Mouse (Mus musculus) bone marrow macrophage, adult 2 months (primary cell): Measurements from ENCODE around the gene Ptges2. TPM values are rescaled to one million over a fixed set of nuclear protein-coding genes. Genes with fewer than 3 reads are reported as not detected.
A peak's percentile ranks its signal among the peaks of the same experiment; 100 is the strongest.

Source experiments
- H3K27ac ChIP-seq: 2 replicates; pipeline ENCODE4 v1.5.1; 2012; ENCODE audit warnings: low read depth, low read length; ENCODE audit not compliant: insufficient read depth
- H3K4me1 ChIP-seq: 2 replicates; pipeline ENCODE4 v1.6.1; 2012; ENCODE audit warnings: low read length; ENCODE audit not compliant: control insufficient read depth, insufficient read depth
- H3K4me3 ChIP-seq: 2 replicates; pipeline ENCODE4 v1.5.1; 2012; ENCODE audit warnings: mild to moderate bottlenecking, low read length, moderate library complexity; ENCODE audit not compliant: insufficient read depth
- CTCF ChIP-seq: IDR thresholded peaks from 2 replicates; pipeline ENCODE4 v1.5.1; 2012; ENCODE audit warnings: low read depth, mild to moderate bottlenecking, low read length, moderate library complexity
- POLR2A ChIP-seq: IDR thresholded peaks from 2 replicates; pipeline ENCODE4 v1.6.1; 2012; ENCODE audit warnings: mild to moderate bottlenecking, low read depth, low read length, borderline replicate concordance
- polyA plus RNA-seq: library from polyadenylated mRNA; stranded (reverse); fragments of >200 nt; gene quantifications from 2 replicates; pipeline ENCODE4 v1.2.4, GENCODE M21; 2012; ENCODE audit not compliant: missing spikeins, insufficient read depth, insufficient read length

The Ptges2 gene
- polyA plus RNA-seq, 1 experiment: 7.9 TPM

DNA sequence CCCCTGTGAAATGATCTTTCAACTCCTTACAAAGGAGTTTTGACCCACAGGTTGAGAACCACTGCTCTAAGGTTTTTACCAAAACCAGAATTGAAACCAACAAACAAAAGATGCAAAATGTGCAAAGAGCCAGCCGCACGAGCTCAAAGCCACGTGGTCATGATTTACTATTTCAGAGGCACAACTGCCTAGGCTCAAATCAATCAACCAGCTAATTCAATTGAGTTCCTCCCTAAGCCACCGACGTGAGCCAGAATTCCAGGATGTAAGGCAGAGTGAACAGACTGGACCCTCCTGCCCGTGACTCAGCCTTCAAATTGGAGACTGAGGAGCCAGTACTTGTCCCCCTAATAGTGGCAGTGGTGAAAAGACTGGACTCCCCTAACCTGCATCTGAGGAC, 43.5 kb downstream of the Ptges2 start:
- Histone ChIP-seq H3K4me3 (no peak overlapping the region), H3K4me1 (peaks cover 50% of the 10 kb centered on the region), H3K27ac (no peak overlapping the region)
- no peak for TF ChIP-seq POLR2A
- no peak for TF ChIP-seq CTCF

DNA sequence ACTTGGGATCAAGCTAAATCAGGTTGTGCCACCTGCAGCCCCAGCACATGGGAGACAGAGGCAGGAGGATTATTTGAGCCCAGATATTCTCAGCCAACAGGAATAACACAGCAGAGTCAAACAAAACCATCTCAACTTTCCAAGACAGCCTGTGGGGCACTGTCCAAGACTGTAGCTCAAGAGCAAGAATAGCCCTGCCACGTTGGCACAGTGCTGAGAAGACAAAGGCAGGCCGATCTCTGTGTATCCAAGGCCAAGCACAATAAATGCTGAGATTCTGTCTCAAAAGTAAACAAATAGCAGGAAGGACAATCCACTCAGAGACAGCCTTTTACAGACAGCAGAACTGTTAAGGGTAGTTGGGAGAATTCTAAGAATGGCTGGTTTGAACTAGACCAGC, 44.5 kb downstream of the Ptges2 start:
- H3K27ac ChIP-seq: no peak overlapping the region
- TF ChIP-seq POLR2A: no peak
- TF ChIP-seq CTCF: no peak

DNA sequence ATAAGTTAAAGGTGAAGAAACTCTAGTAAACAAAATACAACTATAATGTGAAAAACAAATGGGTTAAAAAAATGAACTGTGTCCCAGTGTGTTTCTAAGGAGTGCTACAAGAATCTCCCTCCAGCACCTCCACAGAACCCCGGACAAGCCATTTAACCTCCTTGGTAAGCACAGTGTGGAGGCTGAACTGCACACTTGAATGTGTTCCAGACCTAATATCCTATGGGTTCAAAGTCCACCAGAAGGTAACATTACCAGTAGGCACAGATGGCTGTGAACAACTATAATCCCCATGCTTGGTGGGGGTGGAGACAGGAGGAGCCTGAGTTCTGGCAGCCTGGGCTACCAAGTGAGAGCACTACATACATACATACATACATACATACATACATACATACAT, 44.9 kb downstream of the Ptges2 start:
- peaks cover 57% of the 10 kb centered on the region for H3K4me1 ChIP-seq
- H3K4me3 ChIP-seq: no peak overlapping the region
- TF ChIP-seq POLR2A: no peak
- TF ChIP-seq CTCF: no peak
- H3K27ac ChIP-seq: no peak overlapping the region

More for the DNA sequence above, 44.5 kb downstream of the Ptges2 start:
- H3K4me1 ChIP-seq: peaks cover 53% of the 10 kb centered on the region
- H3K4me3 ChIP-seq: no peak overlapping the region

DNA sequence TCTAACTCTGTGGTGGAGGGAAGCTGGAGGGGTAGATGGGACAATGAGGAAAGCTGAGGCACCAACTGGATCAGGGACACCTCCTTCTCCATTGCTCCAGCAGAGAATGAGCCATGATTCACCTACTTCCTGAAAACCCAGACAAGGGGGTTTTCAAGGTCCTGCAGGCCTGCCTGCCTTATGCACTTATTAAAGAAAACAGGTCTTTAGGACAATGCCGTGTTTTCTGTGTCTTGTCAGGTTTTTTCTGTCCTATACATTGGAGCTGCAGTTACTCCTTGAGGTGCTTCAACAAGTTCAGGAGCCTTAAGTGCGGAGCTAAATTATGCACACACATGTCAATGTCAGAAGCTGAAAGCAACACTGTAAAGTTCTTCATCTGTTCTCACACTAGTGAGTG, 45.9 kb downstream of the Ptges2 start:
- H3K4me1 ChIP-seq: peaks cover 60% of the 10 kb centered on the region
- TF ChIP-seq POLR2A (no peak), CTCF (no peak)
- H3K4me3 ChIP-seq: no peak overlapping the region
- H3K27ac ChIP-seq: no peak overlapping the region

DNA sequence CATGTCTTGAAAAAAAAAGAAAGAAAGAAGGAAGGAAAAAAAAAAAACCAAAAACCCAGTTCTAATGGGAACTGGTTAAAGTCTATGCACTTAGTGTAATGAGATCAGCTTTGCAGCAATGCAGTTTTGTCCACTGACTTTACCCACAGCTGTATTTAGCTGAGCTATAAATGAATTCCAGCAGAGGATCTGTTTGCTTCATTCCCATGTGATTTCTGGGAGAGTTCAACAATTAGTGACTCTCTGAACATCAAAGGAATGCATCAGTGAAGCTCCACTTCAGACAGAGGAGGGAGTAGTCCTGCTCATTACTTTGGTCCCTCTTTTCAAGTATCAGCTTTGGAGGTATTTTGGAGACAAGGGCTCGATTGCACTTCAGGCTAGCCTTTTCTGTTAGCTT, 49.8 kb downstream of the Ptges2 start:
- peaks cover 48% of the 10 kb centered on the region for H3K4me1 ChIP-seq

DNA sequence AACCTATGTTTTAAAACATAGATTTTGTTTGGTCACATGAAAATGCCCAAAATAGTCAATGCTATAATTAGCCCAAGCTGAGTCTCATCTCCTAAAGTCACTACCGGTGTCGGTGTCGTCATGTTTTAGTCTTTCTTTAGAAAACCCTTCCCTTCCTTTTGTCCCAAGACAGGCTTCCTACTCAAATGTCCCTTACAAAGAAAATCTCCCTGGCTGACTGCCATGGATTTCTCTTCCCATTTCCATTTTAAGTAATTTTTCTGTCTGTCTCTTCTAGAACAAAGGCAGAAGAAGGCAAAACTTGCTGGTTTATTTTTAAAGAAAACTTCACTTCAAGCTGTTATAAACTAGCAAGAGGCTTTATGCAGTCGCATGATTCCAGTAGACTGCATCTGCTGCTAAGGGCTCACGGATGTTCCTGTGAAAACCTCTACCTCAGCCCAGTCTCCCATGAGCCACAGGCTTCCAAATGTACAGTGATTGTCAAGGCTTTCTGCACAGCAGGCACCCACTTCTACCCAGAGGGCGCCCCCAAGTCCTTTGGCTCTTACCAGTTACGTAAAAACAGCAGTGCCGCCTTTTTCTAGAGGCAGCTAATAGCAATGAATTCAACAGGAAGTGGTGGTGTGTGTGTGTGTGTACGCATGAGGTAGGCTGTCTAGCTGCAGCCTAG, 51.7 kb downstream of the Ptges2 start:
- Histone ChIP-seq H3K4me3 (peak overlapping the region; percentile 59), H3K27ac (peak overlapping the region; percentile 99), H3K4me1 (peaks cover 34% of the 10 kb centered on the region)
- TF ChIP-seq CTCF (0 out of 2 replicates have a peak, but pooled peaks have one; percentile 21), POLR2A (no peak)

More for the DNA sequence above, 49.8 kb downstream of the Ptges2 start:
- TF ChIP-seq POLR2A (no peak), CTCF (no peak)
- Histone ChIP-seq H3K27ac (peak overlapping the region; percentile 33; the same call in 1 of the 2 replicates), H3K4me3 (no peak overlapping the region)

DNA sequence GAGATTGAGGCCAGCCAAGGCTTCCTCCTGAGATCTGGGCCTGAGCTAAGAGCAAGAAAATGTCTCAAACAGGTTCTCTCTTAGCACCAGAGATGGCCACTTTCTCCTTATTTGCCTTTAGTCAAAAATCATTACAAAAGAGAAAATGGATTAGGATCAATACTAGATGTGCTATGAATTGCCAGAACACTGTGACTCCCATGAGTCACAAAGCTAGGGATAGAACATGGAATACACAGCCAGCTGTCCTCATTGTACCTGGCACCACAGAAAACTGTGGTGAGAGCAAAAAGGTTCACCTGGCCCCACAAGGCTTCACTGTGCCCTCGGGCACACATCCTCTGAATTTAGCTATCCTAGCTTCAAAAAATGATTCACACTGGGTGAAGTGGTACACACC, 52.8 kb downstream of the Ptges2 start:
- TF ChIP-seq CTCF: no peak
- TF ChIP-seq POLR2A: no peak
- Histone ChIP-seq H3K4me1 (peaks cover 44% of the 10 kb centered on the region), H3K4me3 (no peak overlapping the region), H3K27ac (peak overlapping the region; percentile 57)

DNA sequence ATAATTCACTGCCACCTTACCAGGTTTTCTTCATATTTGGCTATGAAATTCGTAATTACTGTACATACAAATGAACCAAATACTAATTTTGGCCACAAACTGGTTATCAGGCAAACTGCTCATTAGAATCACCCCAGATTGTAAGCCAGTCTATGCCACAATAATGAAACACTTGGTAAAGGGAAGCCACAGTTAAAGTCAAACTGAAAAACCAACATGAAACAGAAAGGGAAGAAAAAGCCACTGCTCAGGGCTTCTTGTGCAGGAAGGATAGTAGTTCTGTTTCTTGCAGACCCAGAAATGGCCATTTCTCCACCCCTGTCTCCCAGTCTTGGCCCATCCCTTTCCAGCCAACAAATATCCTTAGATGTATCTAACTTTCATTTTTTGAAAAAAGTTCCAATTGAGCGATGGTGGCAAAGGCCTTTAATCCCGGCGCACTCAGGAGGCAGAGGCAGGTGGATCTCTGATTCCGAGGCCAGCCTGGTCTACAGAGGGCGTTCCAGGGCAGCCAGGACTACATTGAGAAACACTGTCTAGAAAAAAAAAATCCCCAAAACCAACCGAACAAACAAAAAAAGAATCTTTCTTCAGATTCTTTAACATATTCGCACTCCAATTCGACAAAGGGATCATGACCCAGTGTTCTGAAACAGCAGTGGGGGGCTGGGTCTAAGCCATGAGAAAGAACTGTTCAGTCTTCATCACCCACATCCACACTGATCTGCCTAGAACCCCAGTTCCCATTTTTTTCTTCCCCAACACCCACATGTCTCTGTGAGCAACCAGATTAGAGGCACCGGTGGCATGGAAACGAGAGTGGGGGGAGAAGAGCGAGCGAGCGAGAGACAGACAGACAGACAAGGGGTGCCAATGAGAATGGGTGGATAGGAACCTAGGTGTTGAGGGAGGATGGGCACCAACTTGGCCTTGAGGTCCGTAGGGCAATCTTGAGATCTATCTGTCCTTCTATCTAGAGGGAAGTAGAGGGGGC, 54.4 kb downstream of the Ptges2 start, which contains the start of gene Naif1:
Gene Naif1 (plus strand): TSS at position 697 of the 994 bp plus-strand sequence.
- Histone ChIP-seq H3K4me1 (peaks cover 41% of the 10 kb centered on the region), H3K27ac (peak within 1 kb of the TSS; percentile 70), H3K4me3 (peak within 1 kb of the TSS; percentile 84)
- TF ChIP-seq POLR2A (no peak), CTCF (no peak)

DNA sequence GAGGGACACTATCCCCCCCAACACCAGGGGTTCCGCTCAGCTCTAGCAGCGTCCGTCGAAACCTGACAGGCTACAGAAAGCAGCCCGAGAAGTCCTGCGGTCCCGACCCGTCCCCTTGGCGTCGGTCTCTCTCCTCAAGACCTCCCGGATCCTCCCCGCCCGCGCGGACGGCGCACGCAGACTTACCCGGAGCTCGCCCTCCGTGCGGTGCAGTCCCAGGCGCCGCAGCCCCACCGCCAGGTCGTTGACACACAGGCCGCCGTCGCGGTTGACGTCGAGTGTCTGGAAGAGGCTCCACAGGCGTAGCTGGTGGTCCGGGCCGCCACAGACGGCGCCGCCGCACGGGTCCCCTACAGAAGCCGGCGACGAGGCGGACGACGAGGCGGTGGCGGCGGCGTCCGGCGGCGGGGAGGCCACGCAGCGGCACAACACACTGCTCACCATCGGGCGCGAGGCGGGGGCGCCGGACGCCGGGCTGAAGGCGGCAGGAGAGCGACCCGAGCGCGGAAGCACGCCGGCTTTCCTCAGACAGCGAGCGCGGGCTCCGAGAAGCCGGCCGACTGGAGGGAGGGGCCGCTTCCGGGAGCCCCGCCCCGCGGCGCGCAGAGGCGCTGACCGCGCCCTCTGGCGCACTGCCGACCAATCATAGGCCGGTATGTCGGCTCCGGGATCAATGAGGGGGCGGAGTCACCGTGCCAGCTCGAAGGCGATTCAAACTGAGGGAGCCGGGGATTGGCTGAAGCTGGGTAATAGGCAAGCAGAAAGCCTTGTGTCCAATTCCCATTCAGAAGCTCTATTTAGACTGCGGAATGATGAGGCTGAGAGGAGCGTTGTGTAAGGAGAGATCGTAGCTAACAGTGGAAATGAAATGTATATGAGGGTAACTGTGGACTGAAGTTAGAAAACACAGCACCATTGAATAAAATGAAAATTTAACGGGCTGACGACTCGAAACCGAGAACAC, 55.5 kb downstream of the Ptges2 start, which contains the start of gene Slc25a25:
Gene Slc25a25 (minus strand): TSS at position 565 of the 964 bp plus-strand sequence.
- TF ChIP-seq CTCF: no peak
- no peak for TF ChIP-seq POLR2A
- Histone ChIP-seq H3K4me1 (peaks cover 31% of the 10 kb centered on the region), H3K4me3 (peak within 1 kb of the TSS; percentile 84), H3K27ac (peak within 1 kb of the TSS; percentile 89)
